Mouse (Mus musculus) olfactory bulb, adult 2 months (tissue): ENCODE measurements around the gene Gas7.

Experiments used
- CTCF ChIP-seq: fragments of 200-500 bp; IDR thresholded peaks from 2 replicates; pipeline ENCODE4 v1.5.1; 2012; ENCODE audit warnings: low read depth, mild to moderate bottlenecking, low read length, moderate library complexity; ENCODE audit not compliant: insufficient read depth
- POLR2A ChIP-seq: fragments of 200-500 bp; IDR thresholded peaks from 2 replicates; pipeline ENCODE4 v1.6.1; 2012; ENCODE audit warnings: mild to moderate bottlenecking, low read depth, low read length, moderate library complexity; ENCODE audit not compliant: insufficient read depth

GRCm38 (mm10) chr11:67564003-67564637, 108.9 kb downstream of the Gas7 start:
- TF ChIP-seq POLR2A (no peak), CTCF (no peak)
